Mouse (Mus musculus) urinary bladder, postnatal 0 days (tissue): ENCODE results near the gene Sulf2. TPM values are rescaled to one million over a fixed set of nuclear protein-coding genes. Genes with fewer than 3 reads are reported as not detected.

Experiments
- polyA plus RNA-seq: library from polyadenylated mRNA; unstranded; fragments of >200 nt; fragmentation: Nextera tagmentation; extraction: Ambion mirVana; gene quantifications from 2 replicates; pipeline ENCODE4 v1.2.1, GENCODE M21; 2015

Sulf2 gene
- polyA plus RNA-seq = 32.7 and 32.9 TPM in 2 replicates

DNA sequence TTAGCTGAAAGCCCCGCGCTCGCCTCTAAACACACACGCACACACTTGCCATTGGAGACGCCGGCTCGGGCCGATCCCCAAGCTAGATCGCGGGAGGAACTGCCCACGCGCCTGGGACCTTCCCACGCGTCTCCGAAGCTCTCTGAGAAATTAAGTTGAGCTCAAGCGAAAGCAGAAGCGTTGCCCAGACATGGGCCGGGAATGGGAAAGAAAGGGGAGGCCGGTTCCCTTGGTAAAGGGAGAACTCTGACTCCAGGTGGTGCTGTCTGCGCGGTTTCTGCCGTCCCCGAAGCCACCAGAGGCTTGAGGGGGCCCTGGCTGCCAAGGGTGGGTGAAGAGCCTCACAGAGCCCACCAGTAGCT lies at the start of gene Sulf2:
Gene Sulf2, minus strand, starts transcription at position 210 of the 362 bp plus-strand sequence.

Other genes with a start within 250 kb of the Sulf2 start
- 11.8 and 12.0 TPM in 2 replicates for gene Ncoa3, start 163.0 kb downstream of the Sulf2 start, polyA plus RNA-seq